Mouse (Mus musculus) thymus, postnatal 4 days (tissue): ENCODE measurements around the gene Fkbp10.

Experiments
- DNase-seq: peaks from one replicate; pipeline ENCODE4 v3.0.0; 2021

Fkbp10 gene

DNA sequence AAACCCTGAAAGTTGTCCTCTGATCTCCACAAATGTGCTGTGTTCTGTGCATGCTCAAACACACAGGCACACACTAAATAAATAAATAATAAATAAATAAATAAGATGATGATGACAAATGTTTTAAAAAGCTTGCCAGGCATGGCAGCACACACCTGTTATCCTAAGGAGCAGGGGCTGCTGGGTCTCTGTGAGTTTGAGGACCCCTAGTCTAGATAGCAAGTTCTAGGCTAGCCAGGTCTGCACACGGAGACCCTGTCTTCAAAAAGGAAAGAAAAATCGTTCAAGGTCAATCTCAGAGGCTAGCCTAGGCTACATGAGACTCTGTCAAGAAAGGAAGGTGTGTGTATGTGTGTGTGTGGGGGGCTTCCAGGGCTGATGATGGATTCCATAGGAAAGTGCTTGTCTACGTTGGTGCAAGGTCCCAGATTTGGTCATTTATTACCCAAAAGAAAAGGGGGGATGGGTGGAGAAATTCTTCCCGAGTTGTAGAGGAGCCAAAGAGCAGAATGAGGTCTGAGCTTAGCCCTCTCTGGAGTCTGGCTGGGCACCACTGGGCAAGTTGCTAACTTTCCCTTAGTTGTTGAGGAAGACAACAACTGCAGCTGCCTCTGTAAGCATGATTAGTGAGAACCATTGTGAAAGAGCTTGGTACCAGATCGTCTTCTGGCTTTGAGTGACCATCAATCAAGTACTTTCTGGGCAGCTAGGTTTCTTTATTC, 21.0 kb upstream of the Fkbp10 start:
- DNase-seq = no peak

GRCm38 (mm10) chr11:100395200-100395599, 20.3 kb upstream of the Fkbp10 start:
- DNase-seq = no peak

DNA sequence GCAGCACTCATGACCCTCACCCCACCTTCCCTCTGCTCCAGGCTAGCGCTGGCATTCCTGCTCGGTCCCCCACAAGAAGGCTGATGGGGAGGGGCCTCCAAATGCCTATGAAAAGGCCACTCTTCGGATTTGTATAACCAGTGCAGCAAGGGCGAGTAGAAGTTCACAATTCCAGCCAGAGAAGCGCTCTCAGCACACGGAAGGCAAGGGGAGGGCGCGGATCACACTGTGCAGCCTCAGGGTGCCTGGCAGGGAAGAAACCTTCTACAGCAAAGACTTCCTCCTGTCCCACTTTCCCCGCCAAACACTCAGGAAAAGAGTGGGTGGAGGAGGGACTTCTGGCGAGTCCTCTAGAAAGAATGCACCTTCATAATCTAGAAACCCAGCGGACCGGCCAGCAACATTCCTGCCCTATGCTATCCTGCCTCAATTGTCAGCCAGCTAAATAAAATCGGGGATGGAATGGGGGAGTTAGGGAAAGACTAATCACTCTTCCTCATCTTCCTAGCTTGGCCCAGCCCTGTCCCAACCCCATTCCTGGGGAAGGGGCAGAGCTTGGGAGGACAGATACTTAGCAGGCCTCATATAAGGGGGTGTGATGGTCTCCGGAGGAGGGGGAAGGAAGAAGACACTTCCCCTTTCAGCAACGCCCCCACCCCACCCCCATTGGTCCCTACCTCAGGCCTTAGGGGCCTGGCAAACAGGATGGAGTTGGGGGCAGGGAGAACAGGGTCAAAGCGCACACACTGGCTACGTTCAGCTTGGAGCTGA, 19.5 kb upstream of the Fkbp10 start:
- peak; percentile 57 for DNase-seq

DNA sequence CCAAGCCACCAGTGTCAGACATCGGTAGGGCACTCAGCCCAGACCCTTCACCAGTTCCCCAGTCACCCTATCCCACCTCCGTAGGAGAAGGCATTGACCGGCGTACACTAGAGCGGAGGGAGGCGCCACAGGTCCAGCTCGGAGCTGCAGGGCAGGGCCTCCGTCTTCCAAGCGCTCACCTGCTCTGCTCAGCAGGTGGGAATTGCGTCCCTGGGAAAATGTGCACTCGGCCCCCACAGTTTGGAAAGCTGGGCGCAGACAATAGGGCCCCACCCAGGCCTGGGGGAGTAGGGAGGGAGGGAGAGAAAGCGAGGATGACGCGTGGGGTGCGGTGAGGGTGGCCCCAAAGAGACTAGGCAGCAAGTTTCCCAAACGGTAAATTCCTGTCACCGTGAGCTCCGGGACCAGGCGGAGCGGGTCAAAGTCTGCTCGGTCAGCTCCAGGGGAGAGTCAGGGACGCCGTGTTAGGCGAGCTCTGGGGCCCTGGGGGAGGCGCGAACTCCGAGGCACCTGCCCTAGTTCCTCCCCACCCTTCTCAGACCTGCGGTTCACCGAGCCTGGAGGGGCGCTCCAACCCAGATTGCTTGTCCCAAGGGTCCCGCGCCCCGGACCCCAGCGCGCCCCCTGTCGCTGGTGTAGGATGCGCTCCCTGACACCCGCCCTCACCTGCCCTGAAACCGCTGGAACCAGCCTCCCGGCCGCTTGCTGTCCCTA, 18.5 kb upstream of the Fkbp10 start:
- DNase-seq = peak; percentile 85

DNA sequence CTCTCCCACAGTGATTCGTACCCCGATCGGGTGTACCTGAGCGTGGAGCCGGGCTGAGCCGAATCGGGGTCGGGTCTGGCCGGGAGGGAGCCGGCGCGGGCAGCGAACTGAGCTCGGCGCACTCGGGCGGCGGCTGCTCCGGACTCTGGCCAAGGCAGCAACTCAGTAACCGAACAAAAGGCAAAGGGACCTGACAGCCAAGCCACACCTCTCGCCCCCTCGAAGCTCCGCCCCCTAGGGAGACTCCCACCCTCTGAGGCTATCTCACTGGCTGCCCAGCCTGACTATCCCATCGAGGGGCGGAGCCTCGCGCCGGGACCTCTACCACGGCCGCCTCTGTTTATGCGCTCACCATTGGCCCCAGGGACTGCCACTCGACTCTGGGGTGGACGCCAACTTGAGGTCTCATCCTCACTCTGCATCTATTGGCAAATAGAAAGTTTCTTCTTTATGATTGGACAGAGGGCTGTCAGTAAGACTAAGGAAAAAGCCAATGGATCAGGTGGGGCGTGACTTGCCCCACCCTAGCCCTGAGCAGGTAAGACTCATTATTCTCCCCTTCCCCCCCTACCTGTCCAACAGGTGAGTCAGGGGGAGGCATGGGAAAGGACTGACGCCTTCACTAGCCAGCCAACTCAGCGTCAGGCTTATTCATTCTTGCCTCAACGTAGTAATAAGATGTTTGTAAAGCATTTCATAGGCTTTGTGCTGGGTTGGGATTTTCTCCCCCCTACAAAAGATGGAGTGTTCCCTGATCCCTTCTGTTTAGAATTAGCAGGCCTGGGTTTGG, 17.7 kb upstream of the Fkbp10 start, which contains the start of gene Jup:
TSS of gene Jup (minus strand) at position 164 of the 790 bp plus-strand sequence.
- peak; percentile 99 for DNase-seq

DNA sequence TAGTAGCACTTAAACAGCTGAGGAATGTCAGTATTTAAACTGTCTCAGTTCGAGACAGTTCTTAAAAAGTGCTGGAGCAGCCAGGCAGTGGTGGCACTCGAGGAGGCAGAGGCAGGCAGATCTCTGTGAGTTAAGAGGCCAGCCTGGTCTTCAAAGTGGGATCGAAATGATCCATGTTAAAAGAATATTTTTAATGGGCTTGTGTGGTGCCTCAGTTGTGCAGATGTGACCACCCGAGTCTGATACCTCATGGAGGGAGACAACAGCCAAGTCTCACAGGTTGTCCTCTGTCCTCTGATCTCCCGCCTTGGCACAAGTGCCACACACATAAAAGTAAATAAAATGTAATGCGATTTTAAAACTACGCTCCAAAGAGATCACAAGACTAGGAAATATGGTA, 17.0 kb upstream of the Fkbp10 start:
- DNase-seq = no peak

GRCm38 (mm10) chr11:100399320-100399719, 16.2 kb upstream of the Fkbp10 start:
- DNase-seq = peak; percentile 61

DNA sequence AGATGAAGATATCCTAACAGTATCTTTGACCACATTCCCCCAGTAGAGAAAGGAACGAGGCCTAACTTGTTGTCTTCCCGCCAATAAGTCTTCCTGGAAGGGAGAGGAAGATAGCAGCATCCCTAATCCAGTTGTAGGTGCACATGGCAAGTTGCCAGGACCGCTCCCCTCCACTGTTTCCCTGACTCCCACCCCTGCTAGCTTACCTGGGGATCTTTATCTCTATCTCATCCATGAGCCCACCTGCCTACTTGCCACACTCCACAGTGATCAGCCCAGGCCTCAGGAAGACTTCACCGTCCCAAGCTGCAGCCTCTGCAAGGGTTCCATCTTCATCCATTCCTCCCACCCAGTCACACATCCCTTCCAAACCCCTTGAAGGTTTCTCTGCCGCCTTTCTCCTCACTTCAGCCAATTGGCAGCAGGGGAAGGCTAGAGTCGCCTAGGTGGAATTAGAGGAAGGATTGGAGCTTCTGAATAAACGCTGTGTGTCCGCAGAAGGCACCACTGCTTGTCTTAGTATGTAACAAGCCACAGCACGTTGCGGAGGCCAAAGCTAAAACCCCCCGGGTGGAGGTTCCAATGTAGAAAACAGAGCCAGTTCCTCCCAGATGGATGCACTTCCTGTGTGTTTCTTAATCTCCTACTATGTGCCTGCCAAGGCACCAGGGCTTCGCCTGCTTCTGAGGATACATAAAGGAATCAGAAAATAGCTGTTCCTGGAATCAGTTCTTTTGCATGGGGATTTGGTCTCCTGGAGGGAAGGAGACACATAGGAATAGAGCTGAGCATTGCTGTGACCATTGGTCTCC, 15.6 kb upstream of the Fkbp10 start:
- no peak for DNase-seq

DNA sequence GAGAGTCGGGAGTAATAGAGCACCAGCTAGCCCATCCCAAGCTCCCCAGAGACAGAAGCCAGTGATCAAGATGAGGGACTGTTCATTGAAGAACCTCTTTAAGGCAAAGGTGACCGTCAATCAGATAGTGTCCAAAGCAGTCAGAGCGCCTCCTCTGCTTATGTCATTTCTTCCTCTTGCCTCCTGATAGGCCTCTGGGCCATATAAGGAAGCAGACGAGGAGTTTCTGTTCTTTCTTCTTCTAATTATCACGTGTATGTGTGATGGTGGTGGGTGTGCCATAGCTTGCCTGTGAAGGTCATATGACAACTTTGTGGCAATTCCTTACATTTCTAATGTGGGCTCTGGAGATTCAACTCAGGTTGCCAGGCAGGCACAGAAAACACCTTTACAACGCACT, 14.7 kb upstream of the Fkbp10 start:
- no peak for DNase-seq

DNA sequence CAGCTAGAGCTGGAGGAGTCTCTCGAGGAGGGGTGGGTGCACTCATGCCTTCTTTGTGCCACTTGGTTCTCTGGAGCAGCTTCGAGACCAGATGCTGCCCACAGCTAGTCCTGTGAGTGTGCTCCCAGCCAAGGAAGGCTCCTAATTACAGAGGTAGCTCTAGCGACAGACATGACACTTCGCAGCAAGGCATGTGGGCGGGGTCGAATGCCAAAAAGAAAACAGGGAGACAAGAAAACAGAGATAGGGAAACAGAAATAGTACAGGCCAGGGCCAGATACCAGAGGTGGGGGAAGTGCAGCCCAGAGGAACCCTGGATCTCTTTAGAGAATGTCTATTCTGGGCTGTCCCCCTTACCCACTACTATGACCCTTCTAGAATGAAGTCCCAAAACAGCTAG, 13.3 kb upstream of the Fkbp10 start:
- no peak for DNase-seq

- no peak for DNase-seq
These were observed 12.8 kb upstream of the Fkbp10 start for GRCm38 (mm10) chr11:100402682-100403081.

DNA sequence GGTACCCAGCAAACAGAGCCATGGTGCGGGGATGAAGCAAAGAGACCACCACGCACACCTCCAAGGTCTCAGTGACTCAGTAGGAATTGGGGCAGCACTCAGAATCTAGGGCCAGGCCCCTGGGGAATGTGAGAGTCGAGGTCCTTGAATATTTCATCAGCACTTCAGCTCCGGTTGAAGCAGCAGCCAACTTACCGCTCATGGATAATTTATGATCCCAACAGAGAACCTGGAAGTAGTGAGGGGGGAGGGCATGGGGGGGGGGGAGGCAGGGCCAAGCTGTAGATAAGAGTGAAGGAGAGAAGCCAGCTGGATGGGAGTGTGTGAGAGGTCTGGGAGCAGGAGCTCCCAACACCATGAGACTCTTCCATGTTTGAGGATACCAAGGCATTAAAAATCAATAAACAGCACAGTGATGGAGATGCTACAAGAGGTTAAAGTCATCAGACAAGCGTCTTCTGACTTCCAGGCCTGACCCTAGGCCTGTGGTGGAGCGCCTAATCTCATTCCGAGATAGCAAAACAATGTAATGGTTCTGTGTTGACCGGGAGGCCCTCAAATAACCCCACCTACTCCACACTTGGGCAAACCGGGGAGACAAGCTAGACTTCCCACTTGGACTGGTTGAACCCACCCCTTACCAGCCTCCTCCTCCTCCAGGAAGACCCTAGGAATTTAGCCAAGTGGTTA, 11.9 kb upstream of the Fkbp10 start:
- DNase-seq = no peak

- no peak for DNase-seq
These were observed 10.9 kb upstream of the Fkbp10 start for GRCm38 (mm10) chr11:100404456-100405074.

GRCm38 (mm10) chr11:100406273-100406672, 9.2 kb upstream of the Fkbp10 start:
- DNase-seq = no peak

- DNase-seq = no peak
These were observed 8.3 kb upstream of the Fkbp10 start for GRCm38 (mm10) chr11:100406995-100407705.

GRCm38 (mm10) chr11:100408076-100408834, 7.2 kb upstream of the Fkbp10 start:
- DNase-seq = peak; percentile 85

GRCm38 (mm10) chr11:100408835-100409462, 6.5 kb upstream of the Fkbp10 start:
- DNase-seq = peak; percentile 63

DNA sequence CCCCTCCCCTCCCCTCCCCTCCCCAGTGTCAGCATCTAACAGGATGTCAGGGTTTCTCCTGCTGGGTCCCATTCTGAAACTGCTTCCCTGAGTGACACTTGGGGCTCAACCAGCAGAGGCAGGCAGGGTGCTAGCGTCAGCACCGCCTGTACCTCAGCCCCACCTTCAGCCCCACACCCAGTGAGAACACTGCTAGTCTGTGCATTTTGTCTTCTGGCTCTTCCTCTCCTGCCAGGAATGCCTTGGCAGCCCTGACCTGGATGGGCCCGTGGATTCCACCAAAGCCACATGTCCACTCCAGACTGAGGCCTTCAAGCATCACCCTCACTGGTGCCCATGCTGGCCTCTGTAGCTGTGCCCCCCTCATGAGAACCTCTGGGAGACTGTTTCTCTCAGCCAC, 5.8 kb upstream of the Fkbp10 start:
- peak; percentile 69 for DNase-seq

- peak; percentile 64 for DNase-seq
These were observed 3.8 kb upstream of the Fkbp10 start for GRCm38 (mm10) chr11:100411736-100412135.
